Mouse (Mus musculus) neural tube, embryonic 12.5 days (tissue): ENCODE measurements around the gene Scml4. TPM values are rescaled to one million over a fixed set of nuclear protein-coding genes. Genes with fewer than 3 reads are reported as not detected.
A peak's percentile ranks its signal among the peaks of the same experiment; 100 is the strongest.

Experiments used
- ATAC-seq: fragments of 200-750 bp; cut with Nextera tagmentation; 2 replicates; pipeline ENCODE4 v1.8.0; 2017; ENCODE audit warnings: low read depth, mild to moderate bottlenecking, moderate TSS enrichment, moderate library complexity; ENCODE audit not compliant: low FRiP score
- H3K27ac ChIP-seq: fragments of 300-500 bp; sonication (generic); 2 replicates; pipeline ENCODE4 v1.5.1; 2016
- H3K27me3 ChIP-seq: fragments of 300-500 bp; sonication (generic); replicated peaks from 2 replicates; pipeline ENCODE4 v1.6.1; 2016; ENCODE audit warnings: mild to moderate bottlenecking
- H3K36me3 ChIP-seq: fragments of 300-500 bp; sonication (generic); 2 replicates; pipeline ENCODE4 v1.6.1; 2016; ENCODE audit warnings: mild to moderate bottlenecking
- H3K4me1 ChIP-seq: fragments of 300-500 bp; sonication (generic); 2 replicates; pipeline ENCODE4 v1.6.1; 2016
- H3K4me2 ChIP-seq: fragments of 300-500 bp; sonication (generic); replicated peaks from 2 replicates; pipeline ENCODE4 v1.6.1; 2016; ENCODE audit warnings: mild to moderate bottlenecking
- H3K4me3 ChIP-seq: fragments of 300-500 bp; sonication (generic); 2 replicates; pipeline ENCODE4 v1.5.1; 2016
- H3K9ac ChIP-seq: fragments of 300-500 bp; sonication (generic); 2 replicates; pipeline ENCODE4 v1.6.1; 2016; ENCODE audit warnings: mild to moderate bottlenecking
- H3K9me3 ChIP-seq: fragments of 300-500 bp; sonication (generic); 2 replicates; pipeline ENCODE4 v1.6.1; 2016; ENCODE audit warnings: mild to moderate bottlenecking
- WGBS: fragments of 180-500 bp; shearing (Covaris S2); methylation state at CpG from one replicate; pipeline ENCODE4 v1.1.7; 2016; 5-methylcytosine and 5-hydroxymethylcytosine counted together
- polyA plus RNA-seq: library from polyadenylated mRNA; unstranded; fragments of >200 nt; fragmentation: Nextera tagmentation; extraction: Ambion mirVana; gene quantifications from 2 replicates; pipeline ENCODE4 v1.2.1, GENCODE M21; 2016

Scml4 gene
- 2.8 and 3.0 TPM in 2 replicates for polyA plus RNA-seq

GRCm38 (mm10) chr10:42860159-42860911 is at the start of gene Scml4:
TSS of gene Scml4 (plus strand) at chr10:42860370.
- Histone ChIP-seq H3K36me3 (no peaks in the 10 kb centered on the region), H3K4me2 (peak within 1 kb of the TSS; percentile 51), H3K9me3 (no peaks in the 10 kb centered on the region), H3K9ac (no peak within 1 kb of the TSS), H3K4me3 (peak within 1 kb of the TSS; percentile 7; the same call in 1 of the 2 replicates), H3K27me3 (no peaks in the 10 kb centered on the region), H3K27ac (peak within 1 kb of the TSS; percentile 47), H3K4me1 (peaks cover 28% of the 10 kb centered on the region)
- ATAC-seq, result peak; percentile 80
- 33% methylated on average over 17 of the region's 17 CpGs for WGBS

- Histone ChIP-seq H3K4me1 (no peaks in the 10 kb centered on the region), H3K9ac (no peak overlapping the region), H3K4me2 (no peak overlapping the region), H3K27ac (no peak overlapping the region), H3K36me3 (peaks cover 67% of the 10 kb centered on the region), H3K27me3 (no peaks in the 10 kb centered on the region), H3K4me3 (no peak overlapping the region), H3K9me3 (no peaks in the 10 kb centered on the region)
- 78% methylated on average over 6 of the region's 6 CpGs for WGBS
- no peak for ATAC-seq
Measured at GRCm38 (mm10) chr10:42825923-42826322, 34.2 kb upstream of the Scml4 start.

GRCm38 (mm10) chr10:42827155-42827554 is 33.0 kb upstream of the Scml4 start:
- no peak overlapping the region for H3K9ac ChIP-seq
- WGBS, result 85% methylated on average over 5 of the region's 5 CpGs
- H3K27me3 ChIP-seq, result no peaks in the 10 kb centered on the region
- no peaks in the 10 kb centered on the region for H3K4me1 ChIP-seq
- H3K36me3 ChIP-seq, result peaks cover 63% of the 10 kb centered on the region
- no peak overlapping the region for H3K4me2 ChIP-seq
- H3K27ac ChIP-seq, result no peak overlapping the region
- no peak overlapping the region for H3K4me3 ChIP-seq
- ATAC-seq, result no peak
- H3K9me3 ChIP-seq, result no peaks in the 10 kb centered on the region

- Histone ChIP-seq H3K4me1 (no peaks in the 10 kb centered on the region), H3K4me3 (no peak overlapping the region), H3K36me3 (peaks cover 60% of the 10 kb centered on the region), H3K4me2 (no peak overlapping the region), H3K9me3 (no peaks in the 10 kb centered on the region), H3K27ac (no peak overlapping the region), H3K9ac (no peak overlapping the region), H3K27me3 (no peaks in the 10 kb centered on the region)
- WGBS, result 91% methylated on average over 2 of the region's 2 CpGs
- no peak for ATAC-seq
Measured at GRCm38 (mm10) chr10:42830007-42830406, 30.2 kb upstream of the Scml4 start.

- Histone ChIP-seq H3K27me3 (no peaks in the 10 kb centered on the region), H3K4me1 (no peaks in the 10 kb centered on the region), H3K4me2 (no peak overlapping the region), H3K9ac (no peak overlapping the region), H3K36me3 (peaks cover 60% of the 10 kb centered on the region), H3K27ac (no peak overlapping the region), H3K9me3 (no peaks in the 10 kb centered on the region), H3K4me3 (no peak overlapping the region)
- ATAC-seq, result no peak
- 72% methylated on average over 5 of the region's 6 CpGs for WGBS
Measured at GRCm38 (mm10) chr10:42830409-42830808, 29.8 kb upstream of the Scml4 start.

- 61% methylated on average over 4 of the region's 4 CpGs for WGBS
- Histone ChIP-seq H3K4me3 (no peak overlapping the region), H3K36me3 (peaks cover 65% of the 10 kb centered on the region), H3K9me3 (no peaks in the 10 kb centered on the region), H3K4me2 (no peak overlapping the region), H3K27me3 (no peaks in the 10 kb centered on the region), H3K9ac (no peak overlapping the region), H3K4me1 (no peaks in the 10 kb centered on the region), H3K27ac (no peak overlapping the region)
- peak; percentile 56; the same call in 1 of the 2 replicates for ATAC-seq
Measured at GRCm38 (mm10) chr10:42832677-42833076, 27.5 kb upstream of the Scml4 start.

- Histone ChIP-seq H3K4me1 (no peaks in the 10 kb centered on the region), H3K27me3 (no peaks in the 10 kb centered on the region), H3K27ac (no peak overlapping the region), H3K9ac (no peak overlapping the region), H3K4me3 (no peak overlapping the region), H3K9me3 (no peaks in the 10 kb centered on the region), H3K4me2 (no peak overlapping the region), H3K36me3 (peaks cover 57% of the 10 kb centered on the region)
- no peak; the same call in 1 of the 2 replicates for ATAC-seq
- 62% methylated on average over 4 of the region's 4 CpGs for WGBS
Measured at GRCm38 (mm10) chr10:42833871-42834727, 26.1 kb upstream of the Scml4 start.

- Histone ChIP-seq H3K36me3 (peaks cover 41% of the 10 kb centered on the region), H3K27me3 (no peaks in the 10 kb centered on the region), H3K4me3 (no peak overlapping the region), H3K4me1 (no peaks in the 10 kb centered on the region), H3K4me2 (no peak overlapping the region), H3K9me3 (no peaks in the 10 kb centered on the region), H3K9ac (no peak overlapping the region), H3K27ac (no peak overlapping the region)
- ATAC-seq, result no peak
- 92% methylated on average over 4 of the region's 4 CpGs for WGBS
Measured at GRCm38 (mm10) chr10:42838106-42838505, 22.1 kb upstream of the Scml4 start.

- Histone ChIP-seq H3K4me2 (no peak overlapping the region), H3K4me1 (no peaks in the 10 kb centered on the region), H3K4me3 (no peak overlapping the region), H3K27ac (no peak overlapping the region), H3K36me3 (peaks cover 40% of the 10 kb centered on the region), H3K9me3 (no peaks in the 10 kb centered on the region), H3K27me3 (no peaks in the 10 kb centered on the region), H3K9ac (no peak overlapping the region)
- 95% methylated on average over 2 of the region's 2 CpGs for WGBS
- no peak for ATAC-seq
Measured at GRCm38 (mm10) chr10:42838736-42839135, 21.4 kb upstream of the Scml4 start.

- Histone ChIP-seq H3K27me3 (no peaks in the 10 kb centered on the region), H3K27ac (no peak overlapping the region), H3K9ac (no peak overlapping the region), H3K4me2 (no peak overlapping the region), H3K36me3 (peaks cover 31% of the 10 kb centered on the region), H3K4me1 (no peaks in the 10 kb centered on the region), H3K4me3 (no peak overlapping the region), H3K9me3 (no peaks in the 10 kb centered on the region)
- ATAC-seq, result no peak
- WGBS, result 95% methylated on average over 11 of the region's 11 CpGs
Measured at GRCm38 (mm10) chr10:42840036-42840435, 20.1 kb upstream of the Scml4 start.

- Histone ChIP-seq H3K27ac (no peak overlapping the region), H3K27me3 (no peaks in the 10 kb centered on the region), H3K4me2 (no peak overlapping the region), H3K9me3 (no peaks in the 10 kb centered on the region), H3K9ac (no peak overlapping the region), H3K4me1 (no peaks in the 10 kb centered on the region), H3K4me3 (no peak overlapping the region), H3K36me3 (peaks cover 19% of the 10 kb centered on the region; the same call in 1 of the 2 replicates)
- WGBS, result 66% methylated on average over 16 of the region's 16 CpGs
- no peak for ATAC-seq
Measured at GRCm38 (mm10) chr10:42841531-42842195, 18.5 kb upstream of the Scml4 start.

GRCm38 (mm10) chr10:42842358-42842757 is 17.8 kb upstream of the Scml4 start:
- Histone ChIP-seq H3K4me3 (no peak overlapping the region), H3K27me3 (no peaks in the 10 kb centered on the region), H3K9me3 (no peaks in the 10 kb centered on the region), H3K4me1 (no peaks in the 10 kb centered on the region), H3K36me3 (peaks cover 12% of the 10 kb centered on the region; the same call in 1 of the 2 replicates), H3K4me2 (no peak overlapping the region), H3K27ac (no peak overlapping the region), H3K9ac (no peak overlapping the region)
- ATAC-seq, result peak; percentile 53; the same call in 1 of the 2 replicates
- 16% methylated on average over 9 of the region's 9 CpGs for WGBS
